Mouse (Mus musculus): ENCODE measurements at regions not wholly inside any gene's neighbourhood (a gene's known extent, or its start where the extent isn't known, plus 50 kb on each side); places are given as distances from the start of the nearest gene placed in this dataset.

DNA sequence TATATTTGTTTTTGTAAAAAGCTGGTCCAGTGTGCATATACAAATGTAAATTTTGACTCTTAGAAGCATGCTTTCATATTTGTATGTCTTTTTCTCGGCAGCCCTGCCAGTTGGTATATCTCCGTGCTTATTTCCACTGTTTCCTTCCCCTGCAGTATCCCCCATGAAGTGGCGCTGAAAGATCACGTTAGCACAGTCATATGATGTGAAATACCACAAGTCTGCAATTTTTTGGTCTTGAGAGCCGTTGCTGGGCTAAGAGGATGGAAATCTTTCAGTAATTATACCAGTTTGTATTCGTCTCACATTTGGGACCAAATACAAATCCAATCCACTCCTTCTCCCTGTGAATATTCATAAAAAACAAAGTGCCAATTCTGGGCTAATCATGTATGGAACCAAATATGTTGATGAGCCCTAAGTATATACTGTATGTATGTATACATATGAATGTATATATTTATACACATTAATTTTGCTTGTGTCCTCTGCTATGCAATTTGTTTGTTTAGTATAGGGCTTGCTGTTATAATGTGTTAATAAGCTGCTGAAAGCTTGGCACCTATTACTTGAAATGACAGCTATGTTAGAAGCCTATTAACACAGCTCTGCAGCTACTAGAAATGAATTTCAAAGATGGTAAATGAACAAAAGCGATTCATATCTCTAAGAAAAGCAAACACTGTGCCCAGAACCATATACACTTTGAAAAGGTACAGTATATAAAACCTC lies 283.8 kb upstream of the Dph6 start:
- TF ChIP-seq CTCF (conservative IDR thresholded peaks at IDR 0.05; ENCODE audit: low read length) (no peak), POU5F1 (IDR thresholded peaks at IDR 0.05; ENCODE audit: borderline replicate concordance, low read length) (no peak)
